Mouse (Mus musculus): ENCODE results near the gene 4930518I15Rik. TPM values are rescaled to one million over a fixed set of nuclear protein-coding genes. Genes with fewer than 3 reads are reported as not detected.

4930518I15Rik gene
- 1 to 10 TPM; 8.1 TPM for total RNA-seq (2023)

DNA sequence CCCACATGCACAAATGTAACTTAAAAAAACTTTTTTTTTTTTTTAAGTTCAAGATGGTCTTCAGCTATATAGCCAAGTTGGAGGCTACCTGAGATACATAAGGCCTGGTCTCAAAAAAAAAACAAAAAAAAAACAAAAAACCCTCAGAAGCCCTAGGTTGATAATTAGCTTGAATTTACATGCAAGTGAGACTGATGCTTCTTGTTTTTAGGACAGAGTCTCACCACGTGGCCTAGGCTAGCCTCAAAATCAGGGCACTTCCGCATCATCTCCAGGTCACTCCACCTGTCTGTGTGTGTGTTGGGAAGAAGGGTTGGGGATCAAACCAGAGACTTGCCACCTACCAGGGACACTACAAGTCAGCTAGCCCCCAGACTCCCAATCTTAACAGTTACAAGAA, at the start of gene 4930518I15Rik:
4930518I15Rik (minus strand) TSS at position 112 of the 400 bp plus-strand sequence.

DNA sequence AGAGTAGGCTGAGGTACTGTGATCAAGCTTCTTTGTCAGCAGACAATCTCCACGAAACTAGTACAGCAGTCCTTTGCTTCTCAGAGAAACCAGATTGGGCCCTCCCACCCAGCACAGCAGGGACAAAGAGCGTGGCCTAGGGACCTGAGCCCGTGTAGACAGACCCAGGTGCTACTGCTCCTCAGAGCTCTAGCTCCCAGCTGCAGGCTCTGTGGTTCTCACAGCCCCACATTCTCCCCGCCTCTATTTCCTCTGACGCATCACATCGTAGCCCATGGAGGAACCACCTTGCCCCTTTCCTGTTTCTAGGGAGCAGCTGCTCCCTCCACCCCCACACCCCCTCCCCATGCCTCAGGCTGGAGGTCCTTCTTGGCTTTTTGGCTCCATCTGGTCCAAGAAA, 29.3 kb upstream of the 4930518I15Rik start, which contains the start of gene Sla2:
Sla2 (minus strand) TSS at position 176 of the 400 bp plus-strand sequence.

DNA sequence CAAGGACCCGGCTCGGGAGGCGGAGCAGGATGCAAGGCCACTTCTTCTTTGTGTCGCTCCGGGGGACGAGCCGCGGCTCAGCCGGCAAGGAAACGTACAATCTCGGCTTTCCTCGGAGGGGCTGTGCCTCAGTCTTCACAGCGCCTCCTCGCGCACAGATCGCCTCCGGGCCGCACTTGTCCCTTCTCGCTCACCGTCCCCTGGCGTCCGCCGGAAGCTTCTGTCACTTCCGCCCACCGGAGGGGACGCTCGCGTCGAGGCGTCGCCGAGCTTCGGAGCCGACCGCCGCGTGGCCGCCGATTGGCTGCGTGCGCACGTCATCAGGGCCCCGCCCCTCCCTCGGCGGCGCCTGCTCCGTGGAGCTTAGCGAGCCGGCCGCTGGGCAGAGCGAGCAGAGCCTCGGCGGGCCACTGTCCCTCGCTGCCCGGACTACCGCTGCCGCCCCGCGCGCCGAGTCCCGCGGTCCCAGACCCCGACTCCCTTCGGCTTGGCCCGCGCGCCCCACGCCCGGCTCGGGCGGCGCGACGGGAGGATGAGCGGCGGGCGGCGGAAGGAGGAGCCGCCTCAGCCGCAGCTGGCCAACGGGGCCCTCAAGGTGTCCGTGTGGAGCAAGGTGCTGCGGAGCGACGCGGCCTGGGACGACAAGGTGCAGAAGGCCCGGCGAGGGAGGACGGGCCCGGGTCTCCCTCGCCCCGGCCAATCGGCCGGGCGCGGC, 5.2 kb upstream of the 4930518I15Rik start, which contains the start of gene Rab5if:
Rab5if (plus strand) TSS at position 357 of the 715 bp plus-strand sequence.

DNA sequence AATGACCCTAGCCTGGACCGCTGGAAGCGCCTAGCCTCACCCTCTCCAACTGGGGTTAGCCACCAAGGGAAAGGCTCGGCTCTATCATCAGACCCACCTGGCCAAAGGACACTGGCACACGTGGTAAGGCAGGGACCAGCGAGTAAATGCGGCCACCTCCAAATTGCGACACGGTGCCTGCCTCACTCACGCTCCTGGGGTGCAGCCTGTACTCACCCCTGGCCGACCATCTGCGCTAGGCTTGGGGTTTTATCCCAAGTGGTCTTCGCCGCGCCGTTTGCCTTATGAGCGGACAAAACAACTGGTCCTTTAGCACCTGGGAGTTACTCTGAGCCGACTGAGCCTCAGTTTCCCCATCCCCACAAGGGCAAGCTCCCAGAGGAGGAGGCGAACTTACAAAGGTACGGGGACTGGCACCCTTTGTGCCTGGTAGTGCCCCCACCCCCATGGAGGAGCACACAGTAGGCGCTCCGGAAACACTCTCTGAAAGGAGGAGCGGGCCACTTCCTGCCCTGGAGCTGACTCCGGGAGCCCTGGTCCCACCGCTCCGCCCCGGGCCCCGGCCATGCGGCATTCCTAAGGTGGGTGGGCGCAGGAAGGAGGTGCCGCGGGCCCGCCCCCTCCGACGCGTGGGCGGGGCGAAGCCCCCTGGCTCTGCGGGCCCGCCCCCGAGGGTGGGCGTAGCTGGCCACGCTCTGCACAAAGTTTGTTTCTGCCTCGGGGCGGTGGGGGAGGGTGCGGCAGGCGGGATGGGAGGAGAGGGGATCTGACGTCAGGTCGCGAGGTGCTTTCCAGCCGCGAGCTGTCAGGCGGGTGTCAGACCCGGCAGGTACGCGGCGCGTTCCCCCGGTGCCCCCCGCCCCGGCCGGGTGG, 18.2 kb downstream of the 4930518I15Rik start, which contains the start of gene Tgif2:
Tgif2 (plus strand) TSS at position 689 of the 873 bp plus-strand sequence.

Other genes with a start within 250 kb of the 4930518I15Rik start
- 10 to 100 TPM; 82.8 to 96.8 TPM for gene Dlgap4, start 244.2 kb downstream of the 4930518I15Rik start, total RNA-seq (2023)
- gene Myl9, start 82.5 kb downstream of the 4930518I15Rik start, total RNA-seq (2023), result not detected
- gene Tgif2, start 17.9 kb downstream of the 4930518I15Rik start, total RNA-seq (2023), result 10 to 100 TPM; 41.2 to 68.8 TPM
- 10 to 100 TPM; 68.9 to 70.0 TPM for gene Rab5if, start 5.2 kb upstream of the 4930518I15Rik start, total RNA-seq (2023)
- 10 to 100 TPM; 37.9 to 50.6 TPM for gene Sla2, start 29.2 kb upstream of the 4930518I15Rik start, total RNA-seq (2023)
- gene Ndrg3, start 134.1 kb upstream of the 4930518I15Rik start, total RNA-seq (2023), result 10 to 100 TPM; 65.6 to 69.4 TPM
- 10 to 100 TPM; 16.1 to 23.6 TPM for gene Dsn1, start 149.2 kb upstream of the 4930518I15Rik start, total RNA-seq (2023)
- under 1 TPM; 0.65 to 0.82 TPM for gene Soga1, start 221.3 kb upstream of the 4930518I15Rik start, total RNA-seq (2023)
- not detected for gene Tldc2, start 229.1 kb upstream of the 4930518I15Rik start, total RNA-seq (2023)

Data from T-cell, adult 66 days (primary cell).